Mouse (Mus musculus) spleen, adult 2 months (tissue): Measurements from ENCODE around the gene Hrk. TPM values are rescaled to one million over a fixed set of nuclear protein-coding genes. Genes with fewer than 3 reads are reported as not detected.

ENCODE experiments used
- DNase-seq, 2 experiments: peaks; one replicate each; pipeline versions ENCODE4 v3.0.0 to v3.0.0-alpha.2; 2012 to 2021; ENCODE audit warnings: low spot score in 2 of 2, low read depth in 1 of 2
- H3K27ac ChIP-seq: fragments of 200-500 bp; 2 replicates; pipeline ENCODE4 v1.5.1; 2012; ENCODE audit warnings: low read length, inconsistent platforms; ENCODE audit not compliant: insufficient read depth
- H3K27me3 ChIP-seq: fragments of 200-500 bp; 2 replicates; pipeline ENCODE4 v1.6.1; 2012; ENCODE audit warnings: mild to moderate bottlenecking, moderate library complexity, low read length, inconsistent platforms; ENCODE audit not compliant: control insufficient read depth, insufficient read depth
- H3K36me3 ChIP-seq: fragments of 200-500 bp; 2 replicates; pipeline ENCODE4 v1.6.1; 2012; ENCODE audit warnings: mild to moderate bottlenecking, low read length, inconsistent platforms; ENCODE audit not compliant: control insufficient read depth, insufficient read depth
- H3K4me1 ChIP-seq: fragments of 200-500 bp; 2 replicates; pipeline ENCODE4 v1.6.1; 2011; ENCODE audit warnings: inconsistent platforms; ENCODE audit not compliant: control insufficient read depth, insufficient read depth, insufficient read length
- H3K4me3 ChIP-seq: fragments of 200-500 bp; 2 replicates; pipeline ENCODE4 v1.5.1; 2011; ENCODE audit warnings: mild to moderate bottlenecking, inconsistent platforms; ENCODE audit not compliant: insufficient read depth, insufficient read length; ENCODE audit errors: extremely low read depth
- CTCF ChIP-seq: fragments of 200-500 bp; IDR thresholded peaks from 2 replicates; pipeline ENCODE4 v1.5.1; 2011; ENCODE audit warnings: mild to moderate bottlenecking, inconsistent platforms; ENCODE audit not compliant: insufficient read depth, insufficient read length, insufficient replicate concordance; ENCODE audit errors: extremely low read depth
- POLR2A ChIP-seq: fragments of 200-500 bp; IDR thresholded peaks from 2 replicates; pipeline ENCODE4 v1.6.1; 2011; ENCODE audit warnings: low read depth, low read length, inconsistent platforms
- WGBS: fragments of 180-500 bp; shearing (Covaris S2); methylation state at CpG from one replicate; pipeline ENCODE4 v1.1.7; 2018; 5-methylcytosine and 5-hydroxymethylcytosine counted together
- polyA plus RNA-seq: library from polyadenylated mRNA; depleted of rRNA; stranded (reverse); fragments of >200 nt; gene quantifications from 2 replicates; pipeline ENCODE4 v1.2.3, GENCODE M21; 2012

Hrk gene
- polyA plus RNA-seq, 1 experiment, result not detected

DNA sequence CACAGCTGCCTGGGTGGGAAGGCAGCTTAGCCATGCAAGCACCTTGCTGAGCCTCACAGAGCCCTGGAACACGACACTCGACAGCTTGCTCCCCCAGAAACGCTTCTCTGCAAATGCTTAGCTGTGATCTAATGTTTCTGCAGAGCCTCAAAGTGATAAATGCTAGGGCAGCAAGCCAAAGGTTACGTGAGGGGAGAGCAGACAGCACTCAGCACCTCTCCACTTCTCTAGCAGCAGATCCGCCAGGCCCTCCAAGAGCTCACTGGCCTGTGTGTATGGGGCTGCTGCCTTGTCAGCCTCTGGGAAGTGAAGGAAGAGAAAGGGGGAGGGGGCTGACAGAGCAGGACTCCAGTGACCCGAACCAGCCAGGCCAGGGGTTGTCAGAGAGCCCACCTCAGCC lies 36.2 kb upstream of the Hrk start:
- H3K4me1 ChIP-seq, result no peaks in the 10 kb centered on the region
- DNase-seq, result no peak
- no peaks in the 10 kb centered on the region for H3K27me3 ChIP-seq
- H3K36me3 ChIP-seq, result peaks cover 8% of the 10 kb centered on the region
- no peak overlapping the region for H3K4me3 ChIP-seq
- TF ChIP-seq CTCF (no peak), POLR2A (no peak)
- 93% methylated on average over 6 of the region's 6 CpGs for WGBS
- no peak overlapping the region for H3K27ac ChIP-seq

DNA sequence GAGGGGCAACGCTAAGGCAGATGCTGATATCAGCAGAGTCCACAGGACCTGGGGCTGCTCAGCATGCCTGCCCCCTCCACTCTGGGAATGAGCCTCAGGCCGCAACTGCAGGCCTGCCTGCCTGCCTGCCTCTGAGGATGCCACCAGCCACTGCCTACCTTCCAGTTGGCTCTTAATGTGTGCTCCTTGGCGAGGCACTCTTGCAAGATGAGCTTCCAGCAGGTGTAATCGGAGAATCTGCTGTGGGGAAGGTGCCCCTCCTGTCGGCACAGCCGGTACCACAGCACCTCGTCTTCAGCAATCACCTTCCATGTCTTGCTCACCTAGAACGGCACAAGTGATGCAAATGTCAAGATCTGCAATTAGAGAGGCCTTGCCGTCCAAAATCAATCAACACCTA lies 35.8 kb upstream of the Hrk start:
- H3K4me1 ChIP-seq, result no peaks in the 10 kb centered on the region
- no peak overlapping the region for H3K27ac ChIP-seq
- H3K36me3 ChIP-seq, result peaks cover 8% of the 10 kb centered on the region
- whole genome bisulfite sequencing, result 95% methylated on average over 9 of the region's 9 CpGs
- no peak overlapping the region for H3K4me3 ChIP-seq
- H3K27me3 ChIP-seq, result no peaks in the 10 kb centered on the region
- DNase-seq, result no peak
- no peak for TF ChIP-seq CTCF
- TF ChIP-seq POLR2A, result no peak

DNA sequence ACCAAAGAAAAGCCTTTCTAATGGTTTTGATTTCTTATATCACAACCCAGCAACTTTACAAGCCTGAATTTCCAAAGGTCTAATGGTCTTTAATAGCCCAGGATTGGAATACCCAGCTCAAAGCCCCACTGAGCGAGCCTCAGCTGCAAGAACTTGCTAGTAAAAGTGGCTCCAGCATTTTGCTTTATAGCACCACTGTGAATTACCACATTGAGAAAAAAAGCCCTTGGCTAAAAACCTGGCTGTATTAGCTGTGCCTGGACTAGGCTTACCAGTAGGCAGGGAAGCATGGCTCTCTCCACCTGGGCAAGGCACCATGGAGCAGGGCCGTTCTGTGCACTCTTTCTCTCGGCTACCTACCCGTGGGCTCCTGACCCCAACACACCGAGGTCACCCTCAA lies 28.1 kb upstream of the Hrk start:
- Histone ChIP-seq H3K4me1 (no peaks in the 10 kb centered on the region), H3K27ac (no peak overlapping the region), H3K27me3 (no peaks in the 10 kb centered on the region), H3K4me3 (no peak overlapping the region), H3K36me3 (peaks cover 1% of the 10 kb centered on the region; the same call in 1 of the 2 replicates)
- no peak for DNase-seq
- no peak for TF ChIP-seq CTCF
- no peak for TF ChIP-seq POLR2A
- 91% methylated on average over 5 of the region's 5 CpGs for WGBS

DNA sequence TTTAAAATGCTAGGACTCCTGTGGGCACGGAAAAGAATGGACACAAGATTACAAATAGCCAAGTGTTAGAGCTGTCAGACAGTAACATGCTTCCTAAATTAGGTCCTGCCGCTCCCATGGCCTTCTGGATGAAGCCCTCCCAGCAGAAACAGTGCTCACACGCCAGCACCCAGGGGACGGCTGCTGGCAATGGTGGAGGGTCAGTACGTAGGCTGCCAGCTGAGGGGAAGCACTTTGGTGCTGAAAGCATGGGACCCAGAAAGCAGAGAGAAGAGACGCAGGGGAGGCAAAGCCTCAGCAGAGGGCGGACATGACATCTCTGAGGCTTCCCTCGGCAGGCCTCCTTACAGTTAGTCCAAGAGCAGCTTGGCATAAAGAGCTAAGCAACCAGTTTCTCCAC lies 24.8 kb upstream of the Hrk start:
- H3K27me3 ChIP-seq, result no peaks in the 10 kb centered on the region
- DNase-seq, result no peak
- WGBS, result 93% methylated on average over 8 of the region's 8 CpGs
- no peak overlapping the region for H3K27ac ChIP-seq
- no peak for TF ChIP-seq POLR2A
- no peak for TF ChIP-seq CTCF
- no peaks in the 10 kb centered on the region for H3K4me1 ChIP-seq
- H3K4me3 ChIP-seq, result no peak overlapping the region
- H3K36me3 ChIP-seq, result peaks cover 6% of the 10 kb centered on the region

DNA sequence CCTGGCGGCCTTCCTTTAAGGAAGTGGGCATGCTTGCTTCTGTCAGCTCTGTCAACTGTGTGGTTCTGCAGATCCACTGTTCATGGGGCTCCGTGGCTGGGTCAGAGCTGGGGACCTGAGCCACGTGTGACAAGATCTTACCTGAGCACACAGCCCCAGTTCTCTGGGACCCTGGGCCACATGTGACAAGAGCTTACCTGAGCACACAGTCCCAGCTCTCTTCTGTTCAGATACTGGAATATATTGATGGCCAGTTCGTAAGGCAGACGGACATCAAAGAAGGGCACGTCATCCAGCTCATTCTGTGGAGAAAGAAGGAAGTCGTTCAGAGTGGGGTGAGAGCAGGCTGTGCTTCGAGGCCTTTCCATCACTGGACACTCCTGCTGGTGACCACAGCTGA lies 22.0 kb upstream of the Hrk start:
- Histone ChIP-seq H3K36me3 (peaks cover 6% of the 10 kb centered on the region), H3K4me1 (no peaks in the 10 kb centered on the region), H3K27ac (no peak overlapping the region), H3K27me3 (no peaks in the 10 kb centered on the region), H3K4me3 (no peak overlapping the region)
- TF ChIP-seq CTCF (no peak), POLR2A (no peak)
- WGBS, result 92% methylated on average over 8 of the region's 8 CpGs
- DNase-seq, result no peak

DNA sequence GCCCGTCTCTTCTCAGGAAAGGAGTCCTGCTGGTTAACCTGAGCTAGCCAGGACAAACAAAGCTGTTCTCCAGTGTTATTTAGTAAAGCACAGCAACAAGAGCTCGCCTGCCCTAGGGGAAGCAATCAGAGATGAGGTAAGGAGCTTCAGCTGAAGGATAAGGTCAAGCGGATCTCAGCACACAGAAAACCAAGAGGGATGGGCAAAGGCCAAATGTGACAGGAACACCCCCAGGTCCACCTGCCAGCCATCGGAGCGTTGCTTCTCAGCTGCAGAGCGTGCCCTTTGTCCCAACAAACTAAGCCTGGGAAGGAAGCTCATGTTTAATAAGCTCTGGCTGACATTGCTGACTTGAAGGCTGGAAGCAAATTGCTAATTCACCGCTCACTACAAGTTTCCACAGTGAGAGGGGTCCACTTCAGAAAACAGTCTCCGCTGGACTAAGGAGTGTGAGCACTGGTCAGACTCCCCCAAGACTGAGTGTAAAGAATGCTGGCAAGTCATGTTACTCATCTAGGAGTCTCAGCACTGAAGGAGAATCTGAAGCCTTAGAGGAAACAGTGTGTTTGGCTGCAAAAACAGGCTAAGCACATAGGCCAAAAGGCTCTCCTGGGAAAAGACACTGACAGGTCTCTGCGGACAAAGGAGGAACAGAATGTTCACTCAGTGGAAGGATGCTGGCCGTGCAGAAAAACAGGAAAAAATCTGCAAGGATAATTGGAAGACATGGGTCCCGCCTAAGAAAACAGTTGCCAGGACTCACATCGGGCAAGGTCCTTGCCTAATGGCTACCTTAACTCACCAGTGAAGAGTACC lies 21.0 kb upstream of the Hrk start:
- 92% methylated on average over 12 of the region's 12 CpGs for WGBS
- peaks cover 6% of the 10 kb centered on the region for H3K36me3 ChIP-seq

DNA sequence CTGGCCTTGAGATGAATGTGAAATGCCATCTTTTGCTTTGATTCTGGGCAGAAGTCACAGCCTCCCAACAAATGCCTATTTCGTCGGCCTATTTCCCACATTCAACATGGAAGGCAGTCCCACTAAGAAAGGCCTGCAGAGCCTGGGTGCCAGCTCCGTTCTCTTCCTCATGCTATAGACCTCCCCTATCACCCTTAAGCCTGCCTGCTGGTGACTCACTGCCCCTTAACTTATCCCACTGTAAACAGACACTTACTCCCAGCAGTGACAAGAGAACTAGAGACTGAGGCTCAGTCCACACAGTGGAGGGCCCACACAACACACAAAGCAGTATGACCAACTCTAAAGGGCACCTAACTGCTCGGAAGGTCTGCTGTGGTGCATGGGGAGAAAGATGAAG lies 20.1 kb upstream of the Hrk start:
- Histone ChIP-seq H3K27me3 (no peaks in the 10 kb centered on the region), H3K4me1 (no peaks in the 10 kb centered on the region)
- WGBS, result 91% methylated on average over 4 of the region's 4 CpGs

More for the DNA sequence above, 21.0 kb upstream of the Hrk start:
- TF ChIP-seq POLR2A (no peak), CTCF (no peak)
- Histone ChIP-seq H3K27ac (no peak overlapping the region), H3K27me3 (no peaks in the 10 kb centered on the region), H3K4me3 (no peak overlapping the region), H3K4me1 (no peaks in the 10 kb centered on the region)
- DNase-seq, result no peak

More for the DNA sequence above, 20.1 kb upstream of the Hrk start:
- H3K4me3 ChIP-seq, result no peak overlapping the region
- peaks cover 6% of the 10 kb centered on the region for H3K36me3 ChIP-seq
- no peak for DNase-seq
- TF ChIP-seq POLR2A, result no peak
- TF ChIP-seq CTCF, result no peak
- H3K27ac ChIP-seq, result no peak overlapping the region
